Mouse (Mus musculus) embryo, embryonic 11 days (tissue): ENCODE data around the gene Stim1.

Experiments
- DNase-seq: peaks from one replicate; pipeline ENCODE4 v3.0.0-alpha.2; 2015

The Stim1 gene

DNA sequence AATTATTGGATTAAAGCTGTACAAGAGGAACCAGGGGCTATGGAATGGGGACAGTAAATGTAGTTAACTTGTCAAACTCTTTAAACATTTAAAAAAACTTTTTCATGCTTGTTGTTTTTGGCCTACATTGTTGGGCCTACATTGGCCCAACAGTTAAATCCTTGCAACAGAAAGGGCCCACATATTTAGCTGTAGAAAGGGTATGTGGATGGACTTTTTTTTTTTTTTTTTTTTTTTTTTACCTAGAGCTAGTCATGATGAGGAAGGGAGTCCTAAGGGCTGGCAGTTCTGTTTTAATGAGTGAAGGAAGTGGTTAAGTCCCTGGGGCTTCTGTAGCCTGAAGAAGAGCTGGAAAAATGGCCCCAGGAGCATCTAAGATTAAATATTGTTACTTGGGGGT, 42.7 kb downstream of the Stim1 start:
- no peak for DNase-seq

GRCm38 (mm10) chr7:102310821-102311220, 43.2 kb downstream of the Stim1 start:
- no peak for DNase-seq

DNA sequence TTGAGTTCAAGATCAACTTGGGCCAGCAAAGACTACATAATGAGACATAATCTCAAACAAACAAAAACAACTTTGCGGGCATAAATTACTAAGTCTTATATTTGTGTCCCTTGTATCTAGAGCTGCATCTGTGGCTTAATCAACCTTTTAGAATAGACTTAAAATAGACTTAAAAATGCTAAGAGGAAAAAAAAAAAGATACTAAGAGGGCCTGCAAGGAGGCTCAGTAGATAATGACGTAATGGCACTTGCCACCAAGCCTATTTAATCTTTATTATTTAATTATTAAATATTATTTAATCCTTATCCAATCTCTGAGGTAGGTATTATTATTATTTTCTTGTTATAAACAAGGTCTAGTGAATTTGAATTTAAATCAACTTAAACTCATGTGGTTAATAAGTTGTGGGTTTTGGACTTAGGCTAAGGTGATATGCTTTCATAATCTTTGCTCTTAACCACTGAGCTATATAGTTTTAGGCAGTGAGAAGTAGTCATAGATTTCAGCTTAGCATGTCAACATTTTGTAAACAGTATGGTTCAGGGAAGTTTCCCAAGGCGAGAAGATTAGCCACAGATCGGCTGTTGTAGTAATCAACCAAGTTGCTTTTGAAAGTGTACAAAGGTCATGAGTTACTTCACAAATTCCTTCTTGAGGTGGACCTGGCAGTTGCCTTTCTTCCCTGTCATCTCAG, 45.4 kb downstream of the Stim1 start:
- DNase-seq, result no peak

DNA sequence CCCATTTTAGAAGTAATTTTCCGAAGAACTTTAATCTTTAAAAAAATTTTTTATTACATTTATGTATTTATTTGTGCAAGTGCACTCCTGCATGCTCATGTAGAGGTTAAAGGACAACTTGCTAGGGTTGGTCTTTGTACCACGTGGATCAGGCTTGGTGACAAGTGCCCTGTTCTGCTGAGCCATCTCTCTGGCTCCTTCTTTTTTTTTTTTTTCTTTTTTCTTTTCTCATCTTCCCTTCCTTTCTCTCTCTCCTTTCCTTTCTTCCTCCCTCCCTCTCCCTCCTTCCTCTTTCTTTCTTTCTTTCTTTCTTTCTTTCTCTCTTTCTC, 45.9 kb downstream of the Stim1 start:
- DNase-seq, result no peak

- peak; percentile 21 for DNase-seq
Measured at GRCm38 (mm10) chr7:102314107-102314506, 46.5 kb downstream of the Stim1 start.

DNA sequence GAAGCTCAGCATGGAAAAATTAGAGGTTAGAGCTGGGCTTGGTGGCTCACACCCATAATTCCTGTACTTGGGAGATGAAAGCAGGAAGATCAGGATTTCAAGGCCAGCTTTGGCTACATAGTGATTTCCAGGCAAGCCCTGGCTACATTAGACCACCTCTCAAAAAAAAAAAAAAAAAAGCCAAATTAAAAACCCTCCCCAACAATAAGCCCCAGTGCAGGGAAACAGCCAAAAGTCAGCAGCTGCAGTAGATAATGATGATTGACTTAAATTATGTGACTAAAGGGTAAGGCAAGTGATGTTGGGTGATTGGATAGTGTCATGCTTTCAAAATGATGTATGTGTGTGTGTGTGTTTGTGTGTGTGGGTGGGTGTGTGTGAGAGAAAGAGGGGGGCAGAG, 47.3 kb downstream of the Stim1 start:
- DNase-seq, result no peak

DNA sequence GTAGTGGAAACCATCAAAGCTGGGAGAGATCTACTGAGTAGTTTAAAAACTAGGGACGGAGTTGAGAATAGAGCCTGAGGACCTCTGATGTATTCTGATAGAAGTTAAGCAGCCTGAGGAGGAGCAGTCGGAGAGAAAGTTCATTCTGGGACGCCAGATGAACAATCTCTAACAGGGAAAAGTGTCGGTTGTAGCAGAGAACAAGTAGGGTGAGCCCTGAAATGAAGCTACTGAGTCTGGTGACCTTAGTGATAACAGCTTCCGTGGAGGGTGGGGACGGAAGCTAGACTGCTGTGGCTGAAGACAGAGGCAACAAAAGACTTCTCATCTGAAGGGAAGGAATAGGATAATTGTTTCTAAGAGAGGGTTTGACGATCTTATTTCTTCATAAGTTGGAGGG, 47.8 kb downstream of the Stim1 start:
- DNase-seq, result no peak

GRCm38 (mm10) chr7:102317583-102318168, 50.1 kb downstream of the Stim1 start:
- no peak for DNase-seq

- no peak for DNase-seq
Measured at GRCm38 (mm10) chr7:102322137-102322536, 54.5 kb downstream of the Stim1 start.

GRCm38 (mm10) chr7:102326323-102326722, 58.7 kb downstream of the Stim1 start:
- no peak for DNase-seq

DNA sequence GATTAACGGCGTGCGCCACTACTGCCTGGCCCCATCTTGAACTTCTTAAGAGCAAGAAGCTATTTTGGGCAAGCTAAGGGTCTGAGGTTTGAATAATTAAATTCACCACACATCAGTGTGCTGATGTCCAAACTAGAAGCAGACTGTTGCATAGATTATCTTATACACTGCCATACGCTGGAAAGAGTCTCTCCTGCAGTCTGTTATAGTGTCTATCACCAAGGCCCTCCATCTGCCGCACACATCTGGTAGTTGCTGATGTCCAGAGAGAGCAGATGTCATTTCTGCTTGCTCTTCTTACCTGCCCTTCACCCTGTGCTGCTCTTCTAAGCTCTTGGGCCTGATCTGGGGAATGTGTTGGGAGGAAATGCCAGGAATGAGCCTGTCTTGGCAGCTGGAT, 62.7 kb downstream of the Stim1 start:
- DNase-seq, result no peak

- DNase-seq, result no peak
Measured at GRCm38 (mm10) chr7:102331476-102331875, 63.9 kb downstream of the Stim1 start.

DNA sequence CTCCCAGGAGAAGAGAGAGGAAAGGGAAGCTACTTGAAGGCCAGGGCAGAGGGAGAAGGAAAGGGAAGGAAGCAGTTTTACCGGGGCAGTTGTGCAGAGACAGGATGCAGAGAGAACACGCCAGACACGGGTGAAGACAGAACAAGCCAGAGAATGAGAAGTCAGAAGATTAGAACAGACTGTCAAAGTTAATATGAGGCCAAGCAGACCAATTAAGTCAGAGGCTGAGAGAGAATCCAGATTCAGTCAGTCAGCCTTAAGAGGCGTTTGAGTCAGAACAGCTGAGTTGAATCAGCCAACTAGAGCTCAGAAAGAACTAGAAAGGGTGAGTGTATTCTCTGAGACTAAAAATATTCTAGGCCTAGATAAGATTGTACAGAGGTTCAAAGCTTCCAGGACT, 66.1 kb downstream of the Stim1 start:
- DNase-seq, result no peak

DNA sequence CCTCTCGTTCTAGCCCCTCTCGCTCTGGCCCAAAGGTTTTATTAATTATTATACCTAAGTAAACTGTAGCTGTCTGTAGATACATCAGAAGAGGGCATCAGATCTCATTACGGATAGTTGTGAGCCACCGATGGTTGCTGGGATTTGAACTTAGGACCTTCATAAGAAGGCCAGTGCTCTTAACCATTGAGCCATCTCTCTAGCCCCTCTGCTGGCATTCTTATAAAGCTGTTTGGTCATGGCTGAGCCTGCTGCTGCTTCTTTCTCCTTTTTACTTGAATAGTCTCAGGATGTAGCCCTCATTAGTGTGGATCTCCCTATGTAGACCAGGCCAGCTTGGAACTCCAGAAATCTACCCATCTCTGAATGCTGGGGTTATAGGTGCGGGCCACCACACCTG, 69.7 kb downstream of the Stim1 start:
- DNase-seq, result no peak

- DNase-seq, result peak; percentile 9
Measured at GRCm38 (mm10) chr7:102337898-102338297, 70.3 kb downstream of the Stim1 start.

DNA sequence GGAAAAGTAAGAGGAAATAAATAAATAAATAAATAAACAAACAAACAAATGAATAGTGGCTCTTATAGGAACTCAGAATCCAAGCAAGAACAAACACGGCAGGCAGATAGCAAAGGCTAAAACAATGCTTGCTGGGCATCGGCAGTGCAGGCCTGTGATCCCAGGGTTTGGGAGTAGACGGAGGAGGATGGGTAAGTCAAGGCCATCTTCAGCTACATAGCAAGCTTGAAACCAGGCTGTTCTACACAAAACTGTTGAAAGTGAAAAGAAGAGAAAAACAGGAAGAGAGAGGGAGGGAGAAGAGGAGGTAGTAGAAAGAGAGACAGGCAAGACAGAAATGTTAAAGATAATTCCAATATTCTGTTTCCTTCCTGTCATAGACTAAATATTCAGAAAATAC, 71.3 kb downstream of the Stim1 start:
- DNase-seq, result no peak

- no peak for DNase-seq
Measured at GRCm38 (mm10) chr7:102345893-102346292, 78.3 kb downstream of the Stim1 start.

GRCm38 (mm10) chr7:102347327-102347726, 79.7 kb downstream of the Stim1 start:
- no peak for DNase-seq

DNA sequence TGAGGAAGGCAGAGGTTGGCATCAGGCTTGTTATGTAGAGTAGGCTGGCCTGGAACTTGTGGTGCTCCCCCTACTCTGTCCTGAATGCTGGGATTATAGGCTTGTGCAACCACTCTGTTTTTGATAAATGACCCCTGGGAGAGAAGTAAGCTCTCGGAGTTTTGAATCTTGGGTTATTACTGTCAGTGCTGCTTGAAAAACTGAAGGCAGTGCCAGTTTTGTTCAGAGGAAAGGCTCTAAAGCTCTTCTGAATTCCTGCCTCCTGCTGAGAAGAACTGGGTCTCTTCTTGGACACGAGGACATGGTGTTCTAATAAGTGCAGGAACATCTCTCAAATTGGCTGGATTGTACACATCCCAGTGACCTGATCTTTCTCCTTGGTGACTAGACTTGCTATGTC, 81.1 kb downstream of the Stim1 start:
- no peak for DNase-seq

GRCm38 (mm10) chr7:102349236-102349635, 81.6 kb downstream of the Stim1 start:
- no peak for DNase-seq

DNA sequence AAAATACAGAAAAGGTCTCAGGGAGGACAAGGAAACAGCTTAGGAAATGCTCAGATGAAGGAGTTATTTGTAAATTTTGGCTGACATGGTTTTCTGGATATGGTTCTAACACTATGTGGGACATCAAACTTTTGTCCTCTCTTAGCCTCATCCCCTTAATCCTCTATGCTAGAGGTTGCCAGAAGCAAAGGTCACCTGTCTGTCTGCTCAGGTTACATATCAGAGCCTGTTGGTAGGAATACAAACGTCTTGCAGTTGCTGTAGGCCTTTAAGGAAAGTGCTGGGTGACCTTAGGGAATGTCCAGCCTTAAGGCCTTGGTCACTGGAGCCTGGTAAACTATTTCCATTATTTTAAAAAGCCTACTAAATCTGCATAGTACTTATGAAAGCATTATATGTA, 85.8 kb downstream of the Stim1 start:
- DNase-seq, result no peak

DNA sequence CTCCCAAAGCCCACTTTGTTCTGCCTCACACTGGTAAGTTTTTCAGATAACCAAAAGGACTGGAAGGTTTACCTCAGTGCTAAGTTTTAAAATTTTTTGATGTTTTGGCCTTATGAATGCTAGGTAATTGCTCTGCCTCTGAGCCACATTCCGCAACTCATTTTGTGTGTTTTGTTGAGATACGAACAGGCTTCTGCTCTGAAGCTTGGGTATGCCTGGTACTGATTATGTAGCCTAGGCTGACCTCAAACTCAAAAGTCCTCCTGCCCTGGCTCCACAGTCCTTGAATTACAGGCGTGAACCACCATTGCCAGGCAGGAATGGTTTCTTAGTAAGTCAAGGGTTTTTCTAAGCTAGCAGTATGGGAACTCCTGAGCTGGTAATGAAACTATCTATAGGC, 90.5 kb downstream of the Stim1 start:
- no peak for DNase-seq

- DNase-seq, result no peak
Measured at GRCm38 (mm10) chr7:102361297-102361696, 93.7 kb downstream of the Stim1 start.

GRCm38 (mm10) chr7:102363853-102364252, 96.2 kb downstream of the Stim1 start:
- no peak for DNase-seq

- peak; percentile 29 for DNase-seq
Measured at GRCm38 (mm10) chr7:102369661-102370060, 102.1 kb downstream of the Stim1 start.
